Mouse (Mus musculus) layer of hippocampus, postnatal 14 days (tissue): ENCODE results near the gene Siae. TPM values are rescaled to one million over a fixed set of nuclear protein-coding genes. Genes with fewer than 3 reads are reported as not detected.

Source experiments
- DNase-seq, 2 experiments: peaks; one replicate each; pipeline ENCODE4 v3.0.0; 2021 to 2022; ENCODE audit warnings: low spot score in 2 of 2, mixed read lengths in 1 of 2
- total RNA-seq, 2 experiments: library from RNA; stranded (reverse); gene quantifications; 2 replicates each; pipeline ENCODE4 v1.2.3; 2021

The Siae gene
- total RNA-seq, 2 experiments from 2014 or later, result 12.1 to 14.0 TPM

DNA sequence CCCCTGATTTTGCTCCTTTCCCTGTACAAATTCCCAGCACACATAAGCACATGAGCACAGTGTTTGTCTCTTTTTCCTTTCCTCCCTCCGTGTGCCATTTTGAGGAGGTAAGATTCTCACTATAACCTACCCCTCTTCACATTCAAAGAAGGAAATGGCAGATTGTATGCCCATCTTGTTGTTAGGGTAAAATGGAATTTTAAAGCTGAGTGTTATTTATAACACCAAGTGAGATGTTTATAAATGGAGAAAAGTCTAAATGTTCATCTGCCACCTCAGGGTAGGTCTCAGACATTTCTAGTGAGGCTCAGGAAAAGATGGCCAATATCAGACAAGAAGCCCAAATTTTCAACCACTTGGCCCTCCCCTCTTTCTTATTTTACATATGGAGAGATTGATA lies 69.0 kb downstream of the Siae start:
- DNase-seq, result no peak

DNA sequence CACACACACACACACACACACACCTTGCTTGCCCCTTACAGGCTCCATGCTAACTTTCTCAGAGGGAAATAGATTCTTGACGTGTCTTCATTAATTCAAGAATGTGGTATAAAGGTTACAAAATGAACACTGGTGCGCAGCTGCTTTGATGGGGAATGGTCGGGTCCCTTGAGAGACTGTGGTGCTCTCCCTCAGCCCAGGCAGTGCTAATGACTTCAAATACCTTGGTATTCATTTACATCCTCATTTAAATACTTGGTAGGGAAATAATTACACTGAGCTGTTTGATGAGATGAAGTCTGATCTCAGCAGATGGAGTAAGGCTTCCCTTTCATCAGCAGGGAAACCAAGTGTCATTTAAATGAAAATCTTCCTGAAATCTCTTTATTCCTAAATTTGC lies 69.6 kb downstream of the Siae start:
- DNase-seq, result no peak

DNA sequence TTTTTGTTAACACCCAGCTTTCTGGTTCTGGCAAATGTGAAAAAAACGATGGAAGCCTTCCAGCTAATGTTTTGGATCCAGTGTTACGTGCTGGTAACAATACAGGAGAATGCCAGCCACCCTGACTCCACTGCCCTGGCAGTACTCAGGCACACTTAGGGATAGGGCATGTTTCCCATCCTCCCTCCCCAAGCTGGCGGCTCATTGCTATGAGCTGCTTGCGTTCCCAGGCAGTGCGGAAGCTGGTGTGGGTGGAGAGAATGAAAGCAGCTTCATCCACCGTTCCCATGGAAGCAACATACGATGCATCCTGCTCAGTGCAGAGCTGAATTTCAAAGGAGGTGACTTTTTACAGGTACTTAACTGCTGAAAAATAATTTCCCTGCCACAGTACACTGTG lies 70.1 kb downstream of the Siae start:
- peak; percentile 74 to 88 for DNase-seq

DNA sequence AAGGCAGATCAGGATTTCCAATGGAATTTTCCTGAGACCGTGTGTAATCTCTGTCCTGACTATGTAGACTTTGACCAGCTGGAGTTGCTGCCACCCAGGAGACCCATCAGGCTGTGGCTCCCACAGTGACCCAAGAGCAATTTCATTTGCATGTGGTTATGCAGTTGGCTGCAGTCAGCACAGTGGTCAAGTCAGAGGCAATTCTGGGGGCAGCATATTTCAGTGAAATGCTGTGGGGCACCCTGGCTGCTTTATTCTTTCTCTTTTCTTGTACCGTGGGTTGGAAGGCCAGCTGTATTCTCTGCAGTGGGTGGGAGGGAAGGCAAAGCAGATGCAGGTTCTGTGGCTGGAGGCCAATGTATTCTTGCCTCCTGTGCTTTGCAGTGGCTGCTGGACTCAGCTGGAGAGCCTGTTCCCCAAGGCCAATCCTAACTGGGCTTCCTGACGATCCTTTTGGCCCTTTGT lies 70.6 kb downstream of the Siae start:
- peak in 1 of 2 experiments; percentile 40 for DNase-seq

DNA sequence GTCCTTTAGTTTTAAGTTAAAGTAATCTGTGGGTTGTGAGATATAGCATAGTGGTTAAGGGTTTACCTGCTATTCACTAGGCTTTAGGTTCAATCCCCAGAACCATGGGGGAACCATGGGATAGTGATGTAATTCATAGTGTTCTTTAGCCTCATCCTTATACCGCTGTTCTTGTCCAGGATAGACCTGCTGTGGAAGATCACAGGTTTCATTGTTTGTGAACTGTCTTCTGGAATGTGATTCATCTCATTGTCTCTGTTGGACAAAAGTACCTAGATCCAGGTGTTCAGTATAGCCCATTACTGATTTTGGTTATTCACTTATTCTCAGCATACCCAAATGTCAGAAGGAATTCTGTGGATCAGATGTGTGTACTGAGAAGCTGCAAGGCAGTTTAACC lies 71.8 kb downstream of the Siae start:
- no peak for DNase-seq

DNA sequence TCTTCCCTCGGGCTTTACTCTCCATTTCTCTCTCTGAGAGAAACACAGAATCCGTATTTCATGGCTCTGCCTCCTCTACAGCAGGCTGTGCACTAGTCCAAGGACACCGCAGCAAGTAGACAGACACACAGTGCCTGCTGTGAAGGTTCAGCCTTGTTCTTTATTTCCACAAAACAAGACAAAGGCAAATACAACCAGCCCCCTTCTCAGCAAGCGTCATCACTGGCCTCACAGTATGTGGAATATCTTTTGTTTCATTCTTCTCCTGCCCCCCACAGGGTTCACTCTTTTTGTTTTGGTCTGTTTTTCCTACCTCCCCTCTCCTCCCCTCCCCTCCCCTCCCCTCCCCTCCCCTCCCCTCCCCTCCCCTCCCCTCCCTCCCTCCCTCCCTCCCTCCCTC lies 73.1 kb downstream of the Siae start:
- no peak for DNase-seq

DNA sequence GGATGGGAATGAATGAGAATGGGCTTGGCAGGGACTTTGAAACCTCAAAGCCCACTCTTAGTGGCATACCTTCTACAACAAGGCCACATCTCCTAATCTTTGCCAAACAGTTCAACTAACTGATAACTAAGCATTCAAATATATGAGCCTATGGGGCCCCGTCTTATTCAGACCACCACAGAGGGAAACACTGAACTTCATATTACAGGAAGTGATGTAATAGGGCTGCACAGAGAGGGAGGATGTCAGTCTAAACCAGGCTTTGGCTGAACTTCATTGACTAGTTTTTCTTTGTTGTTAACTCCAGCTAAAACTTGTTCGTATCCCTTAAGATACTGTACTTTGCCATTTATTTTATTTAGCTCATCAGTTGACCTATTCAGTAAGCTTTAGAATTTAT lies 74.4 kb downstream of the Siae start:
- no peak for DNase-seq

DNA sequence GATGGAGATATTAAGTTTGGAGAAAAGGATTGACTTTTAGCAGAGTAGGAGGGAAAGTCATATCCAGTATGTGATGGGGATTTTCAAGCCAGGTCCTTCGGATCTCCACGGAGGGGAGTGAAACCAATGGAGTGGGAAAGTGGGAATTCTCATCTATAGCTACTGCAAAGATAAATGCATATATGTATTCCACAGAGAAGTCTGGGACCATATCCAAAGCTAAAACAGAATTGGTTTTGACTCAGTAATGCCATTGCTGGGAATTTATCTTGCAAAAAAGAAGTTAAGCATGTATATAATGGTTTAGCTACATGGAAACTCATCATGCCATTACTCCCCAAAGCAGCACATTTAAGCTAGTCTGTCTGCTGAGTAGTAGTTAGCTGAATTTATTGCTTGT lies 76.8 kb downstream of the Siae start:
- DNase-seq, result no peak

DNA sequence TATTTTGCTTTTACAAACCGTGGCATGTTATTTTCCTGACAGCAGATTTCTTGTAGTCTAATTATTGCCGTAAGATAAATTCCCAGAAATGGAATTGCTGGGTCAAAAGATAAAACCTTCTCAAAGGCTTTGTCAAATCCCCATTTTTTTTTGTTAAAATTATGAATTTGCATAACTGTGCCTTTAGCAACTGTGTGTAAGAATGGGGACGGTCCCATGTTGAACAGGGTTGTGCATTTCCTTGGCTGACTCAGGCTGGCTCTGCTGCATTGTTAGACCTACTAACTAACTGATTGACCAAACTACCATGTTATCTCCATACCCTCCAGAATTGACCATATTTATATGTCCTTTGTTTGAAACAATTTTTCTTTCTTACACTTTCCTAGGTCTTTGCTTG lies 78.8 kb downstream of the Siae start:
- no peak for DNase-seq

DNA sequence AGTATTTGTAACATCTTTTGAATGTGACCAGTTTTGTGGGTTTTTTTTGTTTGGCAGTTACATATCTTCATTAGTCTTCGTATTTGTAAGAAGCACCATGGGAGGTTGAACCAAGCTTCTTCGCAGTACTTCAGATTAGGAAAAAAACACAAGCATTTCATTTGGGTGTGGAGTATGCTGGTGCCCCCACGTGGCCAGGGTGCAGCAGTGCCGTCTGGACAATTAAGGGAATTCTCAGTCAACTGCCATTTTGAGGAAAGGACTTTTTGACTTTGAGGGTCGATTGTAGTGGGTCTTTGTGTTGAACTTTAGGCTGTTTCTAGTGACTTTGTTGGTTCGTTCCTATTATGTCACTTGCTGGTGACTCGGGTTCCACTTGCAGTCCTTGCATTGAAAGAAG lies 80.8 kb downstream of the Siae start:
- DNase-seq, result peak in 1 of 2 experiments; percentile 43

DNA sequence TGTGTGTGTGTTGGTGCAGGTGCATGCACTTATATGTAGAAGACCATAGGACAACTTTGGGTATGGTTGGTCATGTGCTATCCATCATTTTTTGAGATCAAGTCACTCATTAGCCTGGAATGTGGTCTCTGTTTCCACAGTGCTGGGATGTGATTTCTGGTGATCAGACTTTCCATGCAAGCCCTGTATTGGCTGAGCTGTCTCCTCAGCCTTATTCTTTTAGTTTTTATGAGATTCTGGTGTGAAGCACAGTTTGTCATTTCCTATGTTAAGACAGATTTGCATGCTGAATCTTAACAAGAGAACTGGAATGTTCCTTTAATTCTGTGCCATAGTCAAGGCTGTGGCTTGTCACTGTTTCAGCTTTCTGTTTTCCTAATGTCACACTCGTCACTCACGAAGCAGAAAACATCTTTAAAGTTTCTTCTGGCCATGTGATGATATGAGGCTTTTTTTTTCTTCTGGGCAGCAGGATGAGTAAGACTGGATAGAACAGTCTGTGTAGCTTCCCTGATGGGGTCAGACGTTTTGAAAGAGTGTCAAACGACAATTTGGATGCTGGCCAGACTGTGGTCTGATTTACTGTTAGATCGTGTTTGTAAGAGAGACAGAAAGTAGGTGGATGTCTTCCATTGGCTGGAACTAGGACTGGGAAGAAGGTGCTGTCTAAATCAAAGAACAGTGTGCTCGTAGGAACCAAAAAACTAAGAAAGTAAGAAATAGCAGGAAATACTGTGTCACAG lies 81.5 kb downstream of the Siae start:
- DNase-seq, result no peak

DNA sequence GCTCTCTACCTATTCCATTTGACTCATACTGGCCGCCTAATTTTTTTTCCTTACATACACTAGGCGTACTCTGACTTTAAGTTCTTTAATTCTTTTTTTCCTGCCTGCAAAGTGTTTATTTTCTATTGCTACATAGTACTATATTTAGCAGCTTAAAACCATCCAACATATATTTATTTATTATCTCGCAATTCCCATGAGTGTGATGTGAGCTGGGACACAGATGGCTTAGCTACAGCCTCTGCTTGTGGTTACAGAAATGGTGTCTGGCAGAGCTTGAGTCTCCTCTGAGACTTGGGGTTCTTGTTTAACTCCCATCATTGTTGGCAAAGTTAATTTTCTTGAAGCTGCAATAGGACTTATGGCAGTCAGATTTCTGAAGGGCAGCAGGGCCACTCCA lies 83.2 kb downstream of the Siae start:
- DNase-seq, result no peak

DNA sequence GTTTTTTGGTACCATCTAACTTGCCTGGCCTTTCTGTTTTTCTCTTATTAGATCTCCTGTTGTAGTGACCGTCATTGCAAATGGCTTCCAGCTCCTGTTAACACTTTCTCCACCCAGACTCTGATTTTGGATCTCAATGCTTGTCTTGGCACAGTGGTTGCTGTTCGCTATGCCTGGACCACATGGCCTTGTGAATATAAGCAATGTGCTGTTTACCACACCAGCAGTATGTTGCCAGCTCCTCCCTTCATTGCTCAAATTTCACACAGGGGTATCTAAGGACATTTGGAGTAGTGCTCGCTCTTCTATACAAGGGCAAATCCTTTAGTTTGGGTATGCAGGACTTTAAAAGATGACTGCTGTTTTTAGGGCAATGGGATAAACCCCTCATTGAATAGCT lies 90.7 kb downstream of the Siae start:
- peak in 1 of 2 experiments; percentile 42 for DNase-seq

DNA sequence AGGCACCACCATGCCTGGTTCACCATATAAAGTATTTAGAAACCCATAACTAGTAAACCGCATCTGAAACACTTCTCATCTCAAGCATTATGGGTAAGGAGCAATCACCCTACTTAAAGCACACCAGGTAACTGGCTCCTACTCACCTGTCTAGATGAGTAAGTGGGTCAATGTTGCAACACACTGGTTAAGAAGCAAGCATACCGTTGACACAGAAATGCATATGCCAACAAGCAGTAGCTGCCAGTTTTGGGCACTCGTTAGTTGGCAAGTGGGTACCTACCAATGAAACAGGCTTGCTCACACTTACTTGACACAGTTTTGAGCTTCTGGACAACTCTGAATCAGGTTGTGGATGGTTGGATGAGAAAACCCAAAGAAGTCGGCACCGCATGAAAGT lies 95.1 kb downstream of the Siae start:
- DNase-seq, result no peak

DNA sequence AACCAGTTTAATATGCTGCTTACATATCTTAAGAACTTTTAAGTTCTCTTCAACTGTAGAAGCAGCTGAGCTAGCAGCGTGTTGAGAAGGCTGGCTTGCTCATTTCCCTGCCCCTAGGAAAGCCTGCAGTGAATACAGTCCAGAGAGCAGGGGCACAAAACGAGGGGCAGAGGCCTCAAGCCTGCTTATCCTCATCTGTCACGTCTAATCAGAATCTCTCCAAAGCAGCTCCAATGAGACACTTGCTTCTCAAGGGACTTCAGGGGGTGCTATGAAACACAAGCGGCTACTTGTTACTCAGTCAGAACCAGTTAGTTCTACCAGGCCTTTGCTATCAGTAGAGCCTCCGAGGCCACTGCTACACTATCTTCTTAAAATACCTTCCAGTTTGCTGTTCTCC lies 98.3 kb downstream of the Siae start:
- no peak for DNase-seq

DNA sequence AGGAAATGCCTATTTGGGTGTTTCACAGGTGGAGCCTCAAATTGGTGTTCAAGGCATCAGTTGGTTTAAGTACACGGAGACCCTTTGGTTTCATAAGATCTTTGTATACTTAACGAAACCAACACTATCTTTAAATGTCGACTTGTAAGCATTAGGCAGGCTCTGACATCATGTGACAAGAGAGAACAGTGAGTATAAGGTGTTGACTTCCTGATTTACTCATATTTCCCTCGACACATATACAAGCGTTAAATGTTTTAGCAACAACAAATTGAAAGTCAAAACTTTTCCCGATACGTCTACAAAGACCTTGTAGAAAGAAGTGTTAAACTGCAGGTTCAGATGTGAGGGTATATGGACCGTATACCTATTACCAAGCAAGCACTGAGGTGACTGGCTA lies 100.5 kb downstream of the Siae start:
- no peak for DNase-seq

DNA sequence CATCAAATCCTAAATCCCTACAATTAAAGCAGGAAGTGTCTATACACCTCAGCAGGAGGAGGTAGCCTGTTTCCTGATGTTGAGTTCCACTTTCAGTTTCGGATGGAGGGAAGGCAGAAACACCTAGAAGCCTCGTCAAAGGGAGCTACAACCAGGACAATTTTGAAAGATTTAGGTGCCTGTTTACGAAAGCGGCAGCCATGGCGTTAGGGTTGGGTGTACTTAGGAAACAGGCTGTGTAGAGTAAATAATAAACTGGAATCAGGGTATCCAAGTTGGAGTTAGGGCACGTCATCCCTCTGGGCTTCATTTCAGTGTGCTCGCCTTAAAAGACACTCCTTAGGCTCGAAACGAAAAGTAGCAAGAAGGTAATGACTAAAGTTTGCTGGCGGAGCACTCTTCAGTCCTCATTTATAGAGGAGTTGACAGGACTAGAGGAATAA lies 101.0 kb downstream of the Siae start:
- peak in 1 of 2 experiments; percentile 14 for DNase-seq

DNA sequence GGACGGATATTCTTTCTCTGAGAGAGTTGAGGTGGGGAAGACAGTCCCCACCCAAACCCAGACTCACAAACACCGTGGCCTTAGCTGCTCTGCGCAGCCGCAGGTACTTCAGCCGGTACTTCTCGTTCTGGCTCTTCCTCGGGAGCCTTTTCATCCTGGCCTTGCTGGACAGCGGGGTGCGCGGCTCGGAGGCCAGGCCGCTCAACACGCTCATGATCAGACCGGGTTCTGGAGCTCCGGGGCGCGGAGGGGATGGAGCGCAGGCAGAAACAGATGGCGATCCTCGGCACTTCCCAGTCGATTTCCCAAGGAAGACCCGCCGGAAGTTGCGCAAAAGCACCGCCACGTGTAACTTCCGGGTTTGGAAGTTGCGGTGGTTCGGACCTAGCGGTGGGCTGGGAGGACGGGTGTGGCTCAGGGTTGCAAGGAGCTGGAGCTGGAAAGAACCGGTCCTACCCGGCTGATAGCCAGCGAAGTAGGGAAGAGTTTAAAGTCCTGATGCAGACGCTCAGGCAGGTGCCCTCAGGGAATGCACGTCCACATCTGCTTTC lies 101.5 kb downstream of the Siae start, which contains the start of gene Tbrg1:
TSS of gene Tbrg1 (minus strand) at position 382 of the 551 bp plus-strand sequence.
- peak; percentile 73 to 77 for DNase-seq

DNA sequence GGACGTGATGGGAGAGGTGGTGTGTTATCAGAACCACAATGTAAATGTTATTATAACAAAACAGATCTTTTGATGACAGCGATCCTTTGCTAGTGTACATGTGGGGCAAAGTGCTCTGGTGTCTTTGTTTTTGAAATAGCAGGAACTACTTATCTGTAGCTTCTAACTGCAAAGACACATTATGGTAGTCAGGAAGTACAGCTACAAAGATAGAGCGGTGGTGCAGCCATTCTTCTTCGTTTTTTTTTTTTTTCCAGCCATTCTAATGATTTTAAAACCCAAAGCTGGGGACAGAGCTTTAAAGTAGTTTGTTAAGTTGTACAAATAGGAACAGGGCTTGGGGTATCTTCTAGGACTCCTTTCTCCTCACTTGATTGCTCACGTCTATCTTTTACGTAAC lies 103.9 kb downstream of the Siae start:
- DNase-seq, result no peak

DNA sequence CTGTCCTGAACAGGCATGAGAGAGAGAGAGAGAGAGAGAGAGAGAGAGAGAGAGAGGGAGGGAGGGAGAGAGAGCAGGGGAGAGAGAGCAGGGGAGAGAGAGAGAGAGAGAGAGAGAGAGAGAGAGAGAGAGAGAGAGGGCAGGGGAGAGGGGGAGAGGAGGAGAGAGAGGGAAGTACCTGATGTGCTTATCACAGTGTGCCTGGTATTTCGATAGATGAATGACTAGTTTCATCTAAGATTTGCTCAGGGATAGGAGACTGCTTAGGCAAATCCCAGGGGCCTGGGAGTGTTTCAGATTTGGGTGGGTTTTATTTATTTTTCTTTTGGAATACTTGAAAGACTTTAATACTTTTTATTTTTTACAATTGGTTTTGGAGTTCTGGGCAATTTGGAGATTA lies 107.7 kb downstream of the Siae start:
- no peak for DNase-seq

DNA sequence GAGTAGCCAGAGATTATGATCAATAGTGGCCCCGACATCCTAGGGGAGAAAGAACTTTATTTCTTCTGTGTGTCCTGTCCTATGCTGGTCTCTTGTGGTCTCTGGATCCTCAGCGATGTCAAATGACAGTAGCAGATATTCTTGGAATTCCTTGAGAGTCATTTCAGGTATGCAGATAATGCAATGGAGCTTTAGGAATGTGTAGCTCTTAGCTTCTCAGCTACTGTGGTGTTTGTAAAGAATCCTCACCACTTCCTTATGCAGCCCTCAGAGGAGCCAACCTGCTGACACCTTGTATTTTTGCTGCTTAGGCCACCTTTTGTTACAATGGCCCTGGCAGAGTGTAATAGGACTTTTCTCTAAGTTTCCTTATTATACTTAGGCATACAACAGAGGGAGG lies 109.1 kb downstream of the Siae start:
- DNase-seq, result no peak

DNA sequence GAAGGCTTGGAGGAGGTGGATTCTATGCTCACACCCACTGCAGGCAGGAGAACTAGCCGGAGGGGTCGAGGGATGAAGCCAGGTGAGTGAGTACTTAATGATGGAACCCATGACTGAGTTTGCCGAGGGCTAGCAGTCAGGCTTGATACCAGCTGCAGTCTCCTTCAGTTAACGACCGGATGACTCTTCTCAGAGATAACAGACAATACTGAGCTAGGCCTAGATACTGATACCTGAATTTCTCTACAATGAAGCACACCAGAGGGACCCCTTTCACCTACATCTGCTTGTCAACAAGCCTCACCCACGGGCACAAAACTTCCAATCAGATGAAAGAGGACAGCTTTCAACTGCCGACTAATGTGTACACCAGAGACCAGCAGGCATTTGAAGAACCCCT lies 110.5 kb downstream of the Siae start:
- DNase-seq, result no peak

DNA sequence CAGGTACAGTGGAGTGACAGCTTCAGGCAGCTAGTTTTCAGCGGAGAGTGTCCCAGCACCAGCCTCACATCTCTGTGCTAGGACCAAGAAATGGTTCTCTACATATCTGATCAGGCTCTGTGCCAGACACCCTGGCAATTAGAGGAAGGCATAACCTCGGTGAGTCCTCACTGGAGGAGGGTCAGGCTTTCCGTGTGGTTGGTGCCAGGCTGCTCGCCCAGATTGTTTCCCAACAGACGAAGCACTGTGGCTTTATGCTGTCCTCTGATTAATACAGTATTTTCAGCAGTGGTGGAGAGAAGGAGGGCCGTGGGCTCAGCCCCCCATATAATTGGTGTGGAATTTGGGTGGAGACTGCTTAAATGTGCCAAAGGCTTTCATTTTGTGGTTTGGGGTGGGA lies 113.6 kb downstream of the Siae start, which contains the start of gene Panx3:
TSS of gene Panx3 (minus strand) at position 121 of the 400 bp plus-strand sequence.
- DNase-seq, result no peak
